Mouse (Mus musculus) ovary, postnatal 10 days (tissue): Measurements from ENCODE around the gene Frem1.

ENCODE experiments used
- DNase-seq: peaks from one replicate; pipeline ENCODE4 v3.0.0; 2022; ENCODE audit warnings: low spot score

Frem1 gene

DNA sequence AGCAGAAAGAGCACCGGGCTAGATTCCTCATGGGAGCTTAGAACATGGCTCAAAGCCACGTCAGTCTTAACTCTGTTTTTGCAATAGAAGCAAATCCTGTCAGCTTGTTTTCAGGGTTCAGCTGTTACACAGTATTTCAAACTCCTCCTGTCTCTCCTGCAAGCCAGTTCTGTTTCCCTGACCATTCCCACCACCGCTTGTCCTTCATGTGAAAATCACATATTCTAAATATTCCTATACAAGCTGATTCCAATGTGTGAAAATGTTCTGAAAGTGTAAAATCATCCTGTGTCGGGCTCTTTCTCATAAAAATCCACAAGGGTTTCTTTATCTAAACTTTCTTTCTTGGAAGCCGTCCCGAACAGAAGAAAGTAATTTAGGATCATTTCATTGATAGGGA is 22.0 kb downstream of the Frem1 start:
- no peak for DNase-seq

DNA sequence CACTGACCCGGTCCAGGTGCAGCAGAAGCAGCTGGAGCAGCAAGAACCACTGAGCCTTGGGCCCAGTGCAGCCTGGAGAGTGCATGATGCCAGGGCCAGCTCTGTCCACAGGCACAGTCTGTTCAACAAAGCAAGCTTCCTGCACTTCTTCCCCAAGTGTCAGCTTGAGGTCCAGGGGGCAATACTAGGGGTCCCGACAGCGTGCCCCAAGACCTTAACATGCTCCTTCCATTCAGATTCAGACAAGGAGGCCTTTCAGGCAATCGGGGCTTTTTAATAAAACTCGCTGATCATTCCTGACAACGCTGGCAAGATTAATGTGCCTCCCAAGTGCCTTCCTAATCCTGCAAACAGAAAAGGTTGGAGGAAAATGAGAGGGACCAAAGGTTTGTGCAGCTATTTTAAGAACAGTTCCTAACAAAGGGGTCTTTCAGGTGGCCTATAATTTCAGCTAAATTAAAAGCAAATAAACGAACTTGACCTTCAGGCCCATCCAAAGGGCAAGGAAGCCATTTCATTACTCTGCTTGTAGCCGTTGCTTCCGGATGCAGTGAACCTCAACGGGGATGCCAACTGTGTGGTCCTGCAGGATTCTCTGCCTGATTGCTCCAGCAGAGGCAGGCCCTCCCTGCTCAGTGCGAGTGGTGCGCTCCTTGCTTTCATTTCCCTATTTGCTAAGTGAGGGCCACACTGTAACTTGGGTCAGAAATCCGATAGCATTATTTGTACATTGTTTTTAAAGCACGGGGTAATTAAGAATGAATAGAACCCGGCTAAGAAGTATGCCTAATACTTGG is 31.2 kb downstream of the Frem1 start:
- DNase-seq, result no peak

DNA sequence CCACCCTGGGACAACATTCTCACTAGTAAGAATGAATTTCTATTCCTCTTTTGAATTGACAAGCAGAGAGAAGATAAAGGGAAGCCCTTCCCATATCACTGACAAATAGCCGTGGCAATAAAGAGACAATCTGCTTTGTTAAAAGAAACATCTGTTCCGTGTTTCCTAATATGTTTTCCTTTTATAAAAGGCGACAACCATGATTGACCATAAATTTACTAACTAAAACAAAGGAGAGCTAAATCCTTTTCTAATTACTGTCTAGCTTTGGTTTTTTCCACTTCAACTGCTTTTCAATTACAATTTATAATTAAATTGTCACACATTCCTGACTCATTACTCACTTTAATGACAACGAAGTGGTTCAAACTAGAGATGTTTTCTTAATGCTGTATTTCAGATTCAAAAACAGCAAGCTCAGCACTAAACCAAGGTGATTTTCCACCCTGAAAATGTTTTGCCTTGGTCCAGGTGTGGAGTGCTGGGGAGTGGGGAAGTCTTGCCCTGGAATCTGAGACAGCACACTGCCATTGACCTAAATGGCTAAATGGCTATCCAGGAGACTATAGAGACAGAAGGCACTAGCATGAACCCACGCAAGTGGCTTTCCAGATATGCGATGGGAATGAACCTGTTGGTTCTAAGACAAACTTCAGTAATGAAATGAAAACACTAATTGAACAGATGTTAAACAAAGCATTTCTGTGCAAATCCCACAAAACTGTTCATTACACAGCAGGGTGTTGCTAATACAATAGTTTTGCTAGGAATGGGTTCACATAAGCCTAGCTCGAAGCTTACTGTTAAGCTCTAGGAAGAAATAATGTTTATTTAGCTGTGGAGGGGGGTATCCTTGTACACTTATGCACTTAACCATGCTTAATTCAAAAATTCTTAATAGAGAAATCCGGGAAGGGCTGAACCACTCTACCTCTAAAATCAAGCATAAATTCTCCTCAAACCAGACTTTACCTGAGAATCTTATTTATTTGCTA is 33.7 kb downstream of the Frem1 start:
- no peak for DNase-seq

DNA sequence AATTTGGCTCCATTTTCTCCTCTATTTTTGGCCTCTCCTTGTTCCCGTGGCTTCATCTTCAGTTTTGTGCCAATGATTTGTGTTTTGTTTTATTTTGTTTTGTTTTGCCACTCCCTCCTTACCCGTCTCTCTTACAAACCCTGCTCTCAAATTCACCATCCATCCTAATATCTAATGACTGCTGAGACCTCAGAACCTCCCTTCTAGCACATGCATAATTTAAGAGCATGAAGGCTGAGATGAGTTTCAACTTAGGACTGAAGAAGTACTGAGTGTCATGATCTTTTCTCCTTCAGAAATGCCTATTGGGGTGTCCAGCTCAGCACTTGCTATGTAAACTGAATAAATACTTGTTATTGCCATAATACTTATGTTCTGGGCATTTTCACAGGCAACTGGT is 37.6 kb downstream of the Frem1 start:
- no peak for DNase-seq

DNA sequence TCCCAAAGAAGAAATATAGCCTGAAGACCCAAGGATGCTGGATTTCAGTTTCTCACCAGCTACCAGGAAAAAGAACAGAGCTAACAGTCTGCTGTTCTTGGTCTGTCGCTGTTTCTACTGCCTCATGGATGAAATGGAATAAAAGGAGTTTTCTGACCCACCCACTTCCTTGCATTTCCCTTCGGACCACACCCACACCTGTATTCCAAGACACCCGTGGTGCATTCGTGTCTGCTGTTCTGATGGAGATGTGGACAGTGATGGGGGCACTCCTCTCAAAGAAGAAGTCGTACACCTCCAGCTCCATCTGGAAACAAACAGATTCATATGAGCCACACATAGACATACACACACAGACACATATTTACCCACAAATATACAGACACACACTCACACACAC is 48.1 kb downstream of the Frem1 start:
- no peak for DNase-seq

DNA sequence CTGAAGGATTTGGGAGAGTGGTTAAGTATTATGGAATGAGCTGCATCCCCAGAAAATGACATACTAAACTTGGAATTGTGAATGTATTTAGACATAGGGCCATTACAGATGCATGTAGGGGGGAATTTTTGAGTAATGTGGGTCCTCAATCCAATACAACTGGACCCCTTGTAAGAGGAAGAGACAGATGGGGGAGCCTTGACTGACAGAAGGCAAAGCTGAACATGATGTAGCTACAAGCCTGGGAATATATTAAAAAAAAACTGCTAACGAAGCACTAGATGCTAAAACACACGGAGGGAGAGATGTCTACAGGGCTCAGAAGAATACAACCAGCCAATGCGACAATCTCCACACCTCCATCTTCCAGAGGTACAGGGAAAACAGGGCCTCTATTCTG is 60.1 kb downstream of the Frem1 start:
- no peak for DNase-seq

DNA sequence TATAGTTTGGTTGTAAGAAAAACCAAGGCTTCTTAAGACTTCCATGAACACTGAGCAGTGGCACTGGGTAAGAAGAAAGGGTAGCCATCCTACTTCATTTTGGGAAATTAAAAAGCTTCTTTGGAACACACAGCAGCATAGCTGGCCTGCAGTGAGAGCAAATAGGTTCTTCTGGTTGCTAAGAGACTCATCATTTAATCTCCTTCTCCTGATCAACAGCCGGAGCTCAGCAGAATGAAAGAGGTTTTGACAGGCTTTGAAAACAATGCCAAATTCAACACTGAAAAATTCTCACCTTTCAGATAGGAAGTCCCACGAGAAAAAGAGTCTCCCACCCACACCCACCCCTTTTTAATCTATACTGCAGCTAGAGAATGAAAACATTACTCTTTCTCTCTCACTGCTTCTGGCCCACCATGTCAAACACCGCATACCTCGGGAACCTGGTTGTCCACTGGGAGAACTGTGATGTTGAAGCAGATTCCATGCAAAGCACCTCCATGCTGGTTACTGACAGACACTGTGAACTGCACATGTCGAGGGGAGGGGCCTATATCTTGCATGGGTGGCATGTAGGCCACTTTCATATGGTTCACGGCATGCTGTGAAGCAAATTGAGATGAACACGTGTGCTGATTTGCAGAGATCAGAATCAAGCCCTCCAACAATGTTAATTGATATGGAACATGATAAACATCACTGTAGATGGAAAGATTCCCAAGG is 61.0 kb downstream of the Frem1 start:
- DNase-seq, result no peak

DNA sequence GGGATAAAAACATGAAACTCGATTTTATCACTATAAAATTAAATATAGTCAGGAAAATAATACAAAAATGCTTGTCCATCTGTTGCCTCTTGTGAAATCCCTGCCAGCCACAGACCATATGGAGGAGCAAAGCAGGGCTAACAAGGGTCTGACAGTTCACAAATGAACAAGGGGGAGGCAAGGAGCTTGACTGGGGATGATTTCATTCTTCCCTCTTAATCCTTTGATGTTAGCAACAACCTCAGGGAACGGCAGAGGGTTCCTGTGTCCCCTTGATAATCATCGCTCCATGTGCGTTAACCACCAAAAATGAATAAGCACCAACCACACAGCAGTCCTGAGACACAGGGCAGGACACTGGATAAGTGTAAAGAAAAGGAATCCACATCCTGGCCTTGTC is 79.8 kb downstream of the Frem1 start:
- no peak for DNase-seq

DNA sequence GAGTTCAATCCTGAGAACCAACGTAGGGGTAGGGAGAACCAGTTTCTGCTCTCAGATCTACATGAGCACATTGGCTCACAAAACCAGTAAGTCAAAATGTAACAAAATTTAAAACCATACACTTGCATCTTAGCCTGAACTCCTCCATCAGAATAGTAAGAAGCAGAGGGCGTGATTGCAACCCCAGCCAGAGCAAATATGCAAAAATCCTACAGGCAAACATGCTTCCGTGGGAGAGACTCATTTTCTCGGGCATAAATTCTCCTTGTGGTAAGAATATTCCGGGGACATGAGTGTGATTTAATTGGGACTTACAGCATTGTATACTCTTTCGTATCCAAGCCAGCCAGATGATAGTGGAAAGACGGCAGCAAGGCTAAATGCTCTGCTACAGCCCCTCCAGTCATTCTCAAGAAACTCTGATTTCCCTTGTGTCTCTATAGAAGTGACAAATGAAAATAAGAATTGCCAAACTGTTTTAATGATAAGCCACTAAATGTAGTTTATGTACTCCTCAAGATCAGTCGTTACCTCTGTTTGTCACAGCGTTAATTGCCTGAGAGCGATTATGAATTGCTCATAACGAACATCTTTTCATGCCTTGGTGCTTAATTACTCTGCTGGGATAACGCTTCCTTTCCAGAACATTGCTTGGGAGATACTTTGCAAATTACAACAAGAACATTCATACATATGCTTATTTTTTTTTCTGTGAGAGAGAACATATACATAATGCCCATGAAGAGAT is 81.1 kb downstream of the Frem1 start:
- no peak for DNase-seq

DNA sequence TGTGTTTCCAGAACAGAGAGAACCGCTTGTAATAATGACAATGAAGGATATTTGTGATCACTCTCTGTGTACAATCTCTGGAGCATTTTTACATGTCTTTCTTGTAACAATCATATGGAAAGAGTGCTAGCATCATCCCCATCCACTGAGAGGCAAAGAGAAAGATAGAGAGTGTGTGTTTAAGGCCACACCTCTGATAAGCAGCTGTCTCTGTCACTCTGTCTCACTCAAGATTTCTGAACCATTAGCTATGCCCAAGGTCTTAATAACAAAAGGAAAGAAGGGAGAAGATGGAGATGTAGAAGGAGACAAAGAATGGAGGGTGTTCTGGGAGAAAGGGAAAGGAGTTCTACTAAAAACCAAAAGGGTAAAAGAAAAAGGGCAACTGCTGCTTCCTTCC is 91.1 kb downstream of the Frem1 start:
- DNase-seq, result no peak

DNA sequence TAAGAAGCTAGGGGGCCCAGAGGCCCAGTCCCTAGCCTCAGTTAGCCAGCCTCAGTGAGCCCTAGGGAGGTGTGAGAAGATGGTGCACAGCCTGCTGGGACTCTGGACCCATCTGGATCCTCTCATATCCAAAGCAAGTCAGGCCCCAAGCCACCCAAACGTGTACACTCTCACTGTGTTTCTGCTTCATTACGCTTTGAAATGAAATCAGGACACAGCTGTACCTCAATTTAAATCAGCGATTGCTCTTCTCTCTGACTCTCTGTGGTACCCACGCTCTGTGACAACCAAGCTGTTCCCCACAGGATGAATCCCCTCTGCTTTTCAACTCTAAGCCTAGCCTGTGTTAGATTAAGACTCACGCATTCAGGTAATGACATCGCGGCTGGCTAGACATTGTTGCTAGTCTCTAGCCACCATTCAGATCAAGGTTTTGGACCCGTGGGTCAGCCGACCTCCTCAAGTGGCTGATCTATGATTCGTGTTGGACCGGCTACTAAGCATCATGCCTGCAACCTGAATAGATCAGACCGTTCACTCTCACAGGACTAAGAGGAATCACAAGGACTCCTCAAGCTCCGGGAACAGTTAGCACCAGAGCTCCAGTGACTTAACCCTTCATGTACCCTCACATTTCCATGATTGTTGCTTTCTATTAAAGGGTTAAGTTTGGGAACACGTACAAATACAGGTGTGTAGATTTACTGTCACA is 94.2 kb downstream of the Frem1 start:
- DNase-seq, result no peak

DNA sequence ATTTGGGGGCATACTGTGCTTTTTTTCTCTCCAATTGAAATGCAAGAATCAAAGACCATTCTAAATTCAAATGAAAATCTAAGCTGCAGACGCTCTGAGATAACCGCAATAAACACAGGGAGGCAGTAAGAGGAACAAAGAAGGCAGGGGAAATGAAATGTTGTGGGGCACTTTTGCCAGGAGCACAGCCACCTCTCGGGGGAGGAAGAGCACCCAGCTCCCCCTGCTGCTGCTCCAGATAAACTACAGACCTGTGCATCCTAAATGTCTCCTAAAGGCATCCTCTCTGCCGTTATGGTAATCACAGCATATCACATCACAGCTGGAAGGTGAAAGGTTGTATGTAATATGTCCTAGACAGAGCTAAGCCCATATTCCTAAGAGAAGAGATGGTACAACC is 98.1 kb downstream of the Frem1 start:
- no peak for DNase-seq

DNA sequence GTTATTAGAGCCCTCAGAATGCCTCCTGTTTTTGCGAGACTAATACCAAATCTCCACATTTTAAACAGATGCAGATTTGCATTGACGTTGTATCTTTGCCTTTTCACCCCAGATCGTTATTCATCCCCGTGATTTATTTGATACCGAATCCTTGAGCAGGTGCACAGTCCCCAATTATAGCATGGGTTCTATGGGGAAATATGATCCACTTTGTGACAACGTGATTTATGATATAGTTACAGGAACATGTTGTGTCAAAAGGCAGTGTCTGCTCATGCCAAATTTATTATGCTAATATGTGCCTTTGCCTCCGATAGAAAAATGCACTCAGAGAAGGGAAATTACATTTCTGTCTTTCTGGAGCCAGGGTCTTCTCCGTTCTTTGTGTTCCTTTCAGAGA is 102.6 kb downstream of the Frem1 start:
- no peak for DNase-seq

DNA sequence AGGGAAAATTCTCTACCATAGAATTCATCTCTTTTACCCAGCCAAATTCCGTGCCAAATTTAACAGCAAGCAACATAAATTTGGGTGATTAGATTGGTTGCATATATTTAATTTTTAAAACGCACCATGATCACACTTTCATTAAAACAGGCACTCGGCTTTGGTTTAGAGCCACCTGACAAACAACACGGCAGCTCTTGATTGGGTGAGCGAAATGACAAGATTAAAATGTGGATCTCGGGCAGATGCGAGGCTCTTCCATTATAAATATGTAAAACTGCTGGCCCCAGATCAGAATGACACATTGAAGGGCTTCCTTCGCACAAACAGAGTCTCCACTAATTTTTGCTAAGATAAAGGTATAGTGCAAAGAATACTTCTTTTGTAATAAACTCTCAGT is 105.4 kb downstream of the Frem1 start:
- DNase-seq, result no peak

DNA sequence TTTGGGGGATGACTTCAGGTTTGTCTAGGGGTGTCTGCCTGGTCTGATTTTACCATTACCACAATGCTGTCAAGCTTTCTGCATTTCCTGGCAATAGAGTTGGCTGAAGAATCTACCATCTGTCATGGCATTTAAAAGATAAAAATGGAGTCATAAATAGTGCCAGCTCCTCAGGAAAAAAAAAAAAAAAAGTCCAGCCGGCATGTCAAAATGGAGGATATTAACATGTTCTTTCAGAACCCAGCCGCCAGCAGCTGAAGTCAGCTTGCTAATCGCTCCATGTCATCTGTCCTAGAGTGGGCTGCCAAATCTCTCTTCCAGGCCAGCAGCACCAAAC is 105.9 kb downstream of the Frem1 start:
- DNase-seq, result no peak

DNA sequence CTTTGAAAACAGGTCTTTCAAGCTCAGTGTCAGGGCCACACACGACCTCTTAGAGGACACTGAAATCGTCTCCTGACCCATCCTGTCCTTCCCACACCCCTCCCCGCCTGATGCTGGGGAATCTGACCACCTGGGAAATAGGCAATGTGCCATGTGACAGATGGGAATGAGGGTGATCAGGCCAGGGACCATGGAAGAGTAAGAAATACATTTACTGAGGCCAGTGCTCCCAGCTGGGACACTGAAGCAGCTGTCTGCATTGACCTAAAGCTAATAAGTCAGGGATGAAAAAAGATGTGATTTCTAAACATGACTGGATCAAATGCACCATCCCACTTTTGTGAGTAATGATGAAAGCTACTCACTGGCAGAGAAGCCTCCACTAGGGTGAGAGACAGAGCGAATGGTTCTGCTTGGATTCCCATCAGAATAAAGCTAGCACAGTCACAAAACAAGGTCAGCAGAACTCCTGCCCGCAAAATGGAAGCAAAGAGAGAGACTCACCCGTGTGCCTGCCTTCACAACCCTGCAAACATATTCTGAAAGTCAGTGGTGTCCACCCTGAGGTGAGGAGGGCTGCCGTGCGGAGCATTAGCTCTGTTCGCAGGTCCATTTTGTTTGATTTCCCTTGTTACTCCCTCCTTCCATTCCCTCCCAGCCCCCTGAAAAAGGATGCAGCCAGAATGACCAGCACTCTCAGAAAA is 106.4 kb downstream of the Frem1 start:
- DNase-seq, result no peak

DNA sequence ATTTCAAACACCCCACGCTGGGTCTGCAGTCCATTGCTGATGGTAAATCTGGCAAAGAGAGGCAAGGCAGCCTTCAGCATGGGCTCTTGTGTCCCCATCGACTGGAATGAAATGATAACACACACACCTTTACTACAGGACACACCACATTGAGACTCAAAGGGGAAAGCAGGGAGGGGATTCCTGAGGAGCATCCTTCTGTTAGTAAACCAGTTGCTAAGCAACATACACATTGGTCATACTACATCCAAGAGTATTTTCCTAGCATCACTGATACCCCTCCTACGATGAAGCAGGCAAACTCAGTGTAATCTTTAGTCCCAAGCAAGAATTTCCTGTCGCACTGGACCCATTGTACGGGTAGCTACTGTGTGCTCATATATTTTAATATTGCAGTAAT is 111.5 kb downstream of the Frem1 start:
- no peak for DNase-seq

DNA sequence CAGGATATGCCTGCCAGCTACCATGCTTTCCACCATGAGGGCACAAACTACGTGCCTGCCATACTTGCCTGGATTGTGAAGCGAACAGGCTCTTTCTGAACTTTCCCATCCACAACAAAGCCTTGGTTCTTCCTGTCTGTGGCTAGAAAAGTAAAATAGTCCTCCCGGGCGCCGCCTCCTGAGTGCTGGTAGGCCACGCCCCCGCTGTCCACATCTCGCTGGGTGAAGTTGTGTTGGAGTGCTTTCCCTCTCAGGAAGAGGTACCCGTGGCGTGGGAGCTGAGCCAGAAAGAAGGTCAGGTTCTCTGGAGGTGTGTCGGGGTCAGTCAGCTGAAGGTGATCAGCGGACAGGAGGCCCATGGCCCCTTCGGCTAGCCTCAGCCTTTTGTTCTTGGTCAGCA is 111.9 kb downstream of the Frem1 start:
- DNase-seq, result no peak

DNA sequence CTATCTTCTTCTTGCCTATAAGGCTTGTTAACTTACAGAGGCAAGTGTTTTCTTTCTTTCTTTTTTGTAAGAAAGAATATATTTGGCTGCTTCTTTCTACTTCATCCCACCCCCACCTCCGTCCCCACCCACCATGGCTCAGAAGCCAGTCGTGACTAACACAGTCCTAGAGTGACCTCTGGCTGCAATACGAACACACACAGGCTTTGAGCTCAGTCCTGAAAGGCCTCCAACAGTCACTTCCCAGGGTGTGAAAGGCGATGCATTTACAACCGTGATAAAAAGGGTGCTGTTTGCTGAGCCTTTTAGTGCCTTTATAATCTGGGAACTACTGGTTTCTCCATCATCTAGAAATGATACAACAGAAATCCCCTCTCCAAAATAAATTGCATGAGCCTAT is 117.8 kb downstream of the Frem1 start:
- no peak for DNase-seq

DNA sequence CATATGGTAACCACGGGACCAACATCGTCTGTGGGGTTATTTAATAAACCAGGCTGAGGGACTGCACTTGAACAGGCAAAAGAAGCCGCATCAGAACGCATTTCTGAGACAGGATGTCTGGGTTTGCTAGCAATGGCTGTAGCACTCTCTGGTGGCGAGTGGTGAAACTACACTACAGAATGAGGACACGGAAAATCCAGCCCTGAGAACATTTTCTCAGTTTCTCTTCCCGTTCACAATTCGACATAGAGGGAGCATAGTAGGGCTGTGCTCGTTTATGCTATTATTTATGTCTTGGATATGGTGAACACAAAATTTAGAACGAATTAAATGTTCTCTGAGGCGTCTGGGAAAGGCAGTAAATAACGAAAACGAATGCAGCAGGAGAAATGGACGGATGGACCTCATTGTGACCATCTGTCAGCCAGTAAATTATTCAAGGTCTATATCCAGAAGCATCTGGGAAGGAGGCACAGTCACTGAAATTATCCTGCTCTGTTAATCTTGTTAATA is 118.4 kb downstream of the Frem1 start:
- peak; percentile 50 for DNase-seq
